Comparison of ENCODE assay signal across 12 mouse cellular contexts in genomic region chr17:73390191-73391089, GRCm38 (mm10). TPM values are rescaled to one million over a fixed set of nuclear protein-coding genes. Genes with fewer than 3 reads are reported as not detected.
DNase-seq lines count a peak whose midpoint lies in the region; TF ChIP-seq lines count a peak whose summit lies in the region.
"Had no signal": no experiment of that assay in that cellular context is flagged by ENCODE, and none has a peak within 500 bp of the region (broad histone marks: within the 10 kb centered on the region; RNA-seq: fewer than 3 reads in every experiment).

No protein-coding gene starts in this region.

- H3K27me3 ChIP-seq in cerebellum, adult 2 months (ENCODE audit: control insufficient read depth, insufficient read depth, low read length) = no peaks in the 10 kb centered on the region

- no peak overlapping the region for H3K4me3 ChIP-seq in cerebellum, adult 2 months (replicated peaks; ENCODE audit: insufficient read depth, low read depth, low read length)

- H3K27ac ChIP-seq in cerebellum, adult 2 months (ENCODE audit: insufficient read depth, low read length) = no peak overlapping the region

- 66% methylated on average over 7 of the region's 7 CpGs for WGBS in cerebellum, adult 2 months

- no peak for TF ChIP-seq POLR2A in cerebellum, adult 2 months (IDR thresholded peaks at IDR 0.05; ENCODE audit: borderline replicate concordance, insufficient read depth, low read length)

- TF ChIP-seq CTCF in cerebellum, adult 2 months (IDR thresholded peaks at IDR 0.05; ENCODE audit: borderline replicate concordance, insufficient read depth, low read depth, low read length) = no peak

- peaks cover 9% of the 10 kb centered on the region; the same call in 1 of the 2 replicates for H3K4me1 ChIP-seq in cerebellum, adult 2 months (ENCODE audit: control insufficient read depth, insufficient read depth, low read length)

- peak; percentile 29 to 31 for DNase-seq in cerebellum, postnatal 10 days
- DNase-seq in cerebellum, adult 2 months = no peak
- peak; percentile 23 for DNase-seq in right cerebral cortex, adult 18-20 months
- no peak for DNase-seq in right cerebral cortex, postnatal 36 days (ENCODE audit: low spot score in 2 of 2)
- DNase-seq in layer of hippocampus, adult 9-11 months = peak; percentile 67
- no peak for DNase-seq in lung, adult 18-20 months
- no peak for DNase-seq in cerebellum, adult 9-10 months
- DNase-seq in adrenal gland, adult 18-20 months (ENCODE audit: low spot score in 2 of 2) = no peak
- DNase-seq: lung, postnatal 4 days had no signal

RNA-seq across cellular contexts. Expression of gene Capn13, which starts 10.2 kb away (rescaled TPM):
- polyA plus RNA-seq in cerebellum, adult 2 months (2012; rRNA removed) = 0.10 and 0.11 TPM in 2 replicates
- total RNA-seq in adrenal gland, adult 18-20 months (2021) = not detected
- total RNA-seq: gastrocnemius, adult 18-20 months; left cerebral cortex, postnatal 14 days had no signal
- polyA plus RNA-seq: cortical plate, adult 2 months had no signal

Comparison
In these comparisons a context has a peak if more than half of its experiments do, and no peak if none do; other contexts are left out.
1. DNase-seq: peak in cerebellum, postnatal 10 days (2 of 2), right cerebral cortex, adult 18-20 months (single experiment) and layer of hippocampus, adult 9-11 months (single experiment); none in cerebellum, adult 2 months (0 of 2), right cerebral cortex, postnatal 36 days (0 of 2), lung, adult 18-20 months (0 of 2), cerebellum, adult 9-10 months (single experiment) and adrenal gland, adult 18-20 months (0 of 2).